Mouse (Mus musculus) forebrain, embryonic 16.5 days (tissue): ENCODE data around the gene Rabif. TPM values are rescaled to one million over a fixed set of nuclear protein-coding genes. Genes with fewer than 3 reads are reported as not detected.
"Not testable (repeated sequence)": the region's sequence is repeated elsewhere in the genome, so short reads cannot be mapped to it uniquely, and the experiment has no call there.

ENCODE experiments used
- ATAC-seq: fragments of 200-750 bp; cut with Nextera tagmentation; 2 replicates; pipeline ENCODE4 v1.8.0; 2017; ENCODE audit warnings: mild to moderate bottlenecking, moderate library complexity
- H3K27ac ChIP-seq: fragments of 300-500 bp; sonication (generic); 2 replicates; pipeline ENCODE4 v1.5.1; 2014; ENCODE audit warnings: low read length, control low read depth
- H3K27me3 ChIP-seq: fragments of 300-500 bp; sonication (generic); replicated peaks from 2 replicates; pipeline ENCODE4 v1.6.1; 2014; ENCODE audit warnings: low read length; ENCODE audit not compliant: control insufficient read depth, insufficient read depth
- H3K36me3 ChIP-seq: fragments of 300-500 bp; sonication (generic); 2 replicates; pipeline ENCODE4 v1.6.1; 2014; ENCODE audit not compliant: control insufficient read depth, insufficient read depth
- H3K4me1 ChIP-seq: fragments of 300-500 bp; sonication (generic); replicated peaks from 2 replicates; pipeline ENCODE4 v1.6.1; 2014; ENCODE audit warnings: low read length; ENCODE audit not compliant: control insufficient read depth, insufficient read depth
- H3K4me2 ChIP-seq: fragments of 300-500 bp; sonication (generic); 2 replicates; pipeline ENCODE4 v1.6.1; 2014; ENCODE audit warnings: mild to moderate bottlenecking, low read length, control low read depth
- H3K4me3 ChIP-seq: fragments of 300-500 bp; sonication (generic); replicated peaks from 2 replicates; pipeline ENCODE4 v1.5.1; 2014; ENCODE audit warnings: mild to moderate bottlenecking, low read length, control low read depth
- H3K9ac ChIP-seq: fragments of 300-500 bp; sonication (generic); replicated peaks from 2 replicates; pipeline ENCODE4 v1.6.1; 2014; ENCODE audit warnings: low read depth, low read length, control low read depth
- H3K9me3 ChIP-seq: fragments of 300-500 bp; sonication (generic); 2 replicates; pipeline ENCODE4 v1.6.1; 2016; ENCODE audit warnings: low read length; ENCODE audit not compliant: control insufficient read depth
- WGBS: fragments of 180-500 bp; shearing (Covaris S2); extraction: QIAGEN DNeasy Blood & Tissue Kit; methylation state at CpG from one replicate; pipeline ENCODE4 v1.1.7; 2014; 5-methylcytosine and 5-hydroxymethylcytosine counted together
- polyA plus RNA-seq: library from polyadenylated mRNA; unstranded; fragments of >200 nt; fragmentation: Nextera tagmentation; extraction: Ambion mirVana; gene quantifications from 2 replicates; pipeline ENCODE4 v1.2.1, GENCODE M21; 2015

Rabif gene
- polyA plus RNA-seq, 1 experiment from 2014 or later = 63.0 TPM

DNA sequence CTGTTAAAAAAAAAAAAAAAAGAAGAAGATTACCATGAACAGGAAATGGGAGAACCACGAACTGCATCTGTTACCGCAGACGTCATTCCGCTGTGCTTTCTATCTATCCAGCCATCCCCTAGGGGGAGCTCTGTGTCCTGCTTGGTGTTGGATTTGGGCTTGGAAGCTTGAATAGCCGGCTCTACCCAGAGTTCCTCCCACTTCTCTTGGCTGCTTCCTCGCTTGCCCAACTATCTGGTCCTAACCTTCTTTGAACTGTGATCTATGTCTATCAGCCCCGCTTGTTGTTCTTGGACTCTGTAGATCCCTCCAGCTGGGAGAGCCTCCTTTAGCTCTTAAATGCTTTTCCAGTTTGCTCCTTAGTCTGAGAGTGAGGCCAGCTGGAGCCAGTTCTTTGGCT lies 24.2 kb downstream of the Rabif start:
- ATAC-seq = peak; percentile 65; the same call in 1 of the 2 replicates
- H3K27ac ChIP-seq = no peak overlapping the region
- peaks cover 7% of the 10 kb centered on the region for H3K4me1 ChIP-seq
- 10% methylated on average over 7 of the region's 7 CpGs for WGBS
- H3K27me3 ChIP-seq = peaks cover 6% of the 10 kb centered on the region; the same call in 1 of the 2 replicates
- H3K36me3 ChIP-seq = no peaks in the 10 kb centered on the region
- no peak overlapping the region for H3K4me2 ChIP-seq
- no peaks in the 10 kb centered on the region for H3K9me3 ChIP-seq
- no peak overlapping the region for H3K9ac ChIP-seq
- H3K4me3 ChIP-seq = no peak overlapping the region

DNA sequence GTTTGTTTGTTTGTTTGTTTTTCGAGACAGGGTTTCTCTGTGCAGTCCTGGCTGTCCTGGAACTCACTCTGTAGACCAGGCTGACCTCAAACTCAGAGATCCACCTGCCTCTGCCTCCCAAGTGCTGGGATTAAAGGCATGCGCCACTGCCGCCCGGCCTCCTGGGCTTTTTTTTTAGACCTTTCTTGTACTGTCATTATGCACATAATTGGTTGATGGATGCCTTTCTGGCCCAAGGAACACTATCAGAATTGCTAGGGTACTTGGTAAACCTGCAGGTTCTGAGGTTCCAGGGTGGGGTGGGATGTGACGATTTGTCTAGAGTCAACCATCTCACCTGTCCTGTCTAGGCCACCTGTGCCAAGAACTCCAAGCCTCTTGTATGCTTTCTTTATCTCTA lies 24.8 kb downstream of the Rabif start:
- H3K27me3 ChIP-seq, H3K4me1 ChIP-seq, H3K27ac ChIP-seq, H3K36me3 ChIP-seq, H3K4me2 ChIP-seq, ATAC-seq, H3K4me3 ChIP-seq, H3K9me3 ChIP-seq, H3K9ac ChIP-seq: not testable (repeated sequence)
- 96% methylated on average over 5 of the region's 5 CpGs for WGBS

DNA sequence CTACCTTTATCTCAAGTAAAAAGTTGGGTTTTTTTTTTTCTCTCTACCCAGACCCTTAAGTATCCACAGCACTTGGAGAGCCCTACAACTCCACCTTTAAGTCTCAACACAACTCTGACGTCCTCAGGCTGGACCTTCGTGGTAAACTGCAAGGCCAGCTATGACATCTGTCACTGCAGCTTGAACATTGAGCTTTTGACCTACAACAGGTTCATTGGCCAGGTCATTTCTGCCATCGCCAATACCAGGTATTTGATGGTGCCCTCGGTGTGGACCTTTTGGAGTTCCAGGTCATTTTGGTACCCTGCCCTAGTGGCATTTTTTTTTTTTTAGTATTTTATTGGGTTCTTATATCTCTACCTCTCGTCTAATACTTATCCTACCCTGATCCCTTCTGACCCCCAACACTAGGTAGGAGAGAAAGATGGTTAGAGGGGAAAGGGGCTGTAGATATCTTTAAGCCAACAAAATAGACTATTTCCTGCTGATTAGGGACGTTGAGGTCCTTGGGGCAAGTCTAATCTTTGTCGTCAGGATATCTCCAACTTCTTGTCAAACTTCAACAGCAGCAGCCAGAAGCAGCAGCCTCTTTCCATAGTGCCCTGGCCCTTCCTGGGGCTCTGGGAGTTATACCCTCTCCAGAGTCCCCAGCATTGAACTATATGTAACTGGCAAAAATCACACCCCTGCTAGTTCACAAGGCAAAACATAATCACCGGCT lies 25.7 kb downstream of the Rabif start:
- Histone ChIP-seq H3K4me3 (no peak overlapping the region), H3K4me1 (peaks cover 7% of the 10 kb centered on the region; the same call in 1 of the 2 replicates), H3K27ac (no peak overlapping the region), H3K4me2 (no peak overlapping the region), H3K27me3 (no peaks in the 10 kb centered on the region), H3K9me3 (no peaks in the 10 kb centered on the region), H3K36me3 (no peaks in the 10 kb centered on the region), H3K9ac (no peak overlapping the region)
- no peak for ATAC-seq
- WGBS = 83% methylated on average over 8 of the region's 8 CpGs

DNA sequence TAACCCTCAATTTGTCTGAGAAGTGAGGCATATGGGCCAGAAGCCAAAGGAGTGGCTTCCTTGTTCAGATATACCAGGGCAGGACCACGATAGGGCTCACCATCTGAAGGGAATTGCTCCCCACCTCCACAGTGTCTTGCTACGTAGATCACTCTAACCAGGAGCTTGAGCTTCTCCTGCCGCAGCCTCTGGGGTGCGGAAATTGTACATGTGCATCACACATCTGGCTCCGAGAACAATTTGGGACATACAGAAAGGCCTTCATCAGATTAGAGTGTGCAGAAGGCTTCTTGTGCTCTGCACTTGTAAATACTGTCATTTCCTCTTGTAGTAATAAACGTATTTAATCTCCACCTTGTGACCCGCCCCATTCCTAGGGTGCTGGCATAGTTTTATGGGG lies 26.7 kb downstream of the Rabif start:
- ATAC-seq = no peak
- no peaks in the 10 kb centered on the region for H3K27me3 ChIP-seq
- no peak overlapping the region for H3K27ac ChIP-seq
- H3K4me1 ChIP-seq = peaks cover 7% of the 10 kb centered on the region; the same call in 1 of the 2 replicates
- no peaks in the 10 kb centered on the region for H3K36me3 ChIP-seq
- H3K4me3 ChIP-seq = no peak overlapping the region
- no peak overlapping the region for H3K4me2 ChIP-seq
- WGBS = 85% methylated on average over 7 of the region's 7 CpGs
- no peaks in the 10 kb centered on the region for H3K9me3 ChIP-seq
- H3K9ac ChIP-seq = no peak overlapping the region

DNA sequence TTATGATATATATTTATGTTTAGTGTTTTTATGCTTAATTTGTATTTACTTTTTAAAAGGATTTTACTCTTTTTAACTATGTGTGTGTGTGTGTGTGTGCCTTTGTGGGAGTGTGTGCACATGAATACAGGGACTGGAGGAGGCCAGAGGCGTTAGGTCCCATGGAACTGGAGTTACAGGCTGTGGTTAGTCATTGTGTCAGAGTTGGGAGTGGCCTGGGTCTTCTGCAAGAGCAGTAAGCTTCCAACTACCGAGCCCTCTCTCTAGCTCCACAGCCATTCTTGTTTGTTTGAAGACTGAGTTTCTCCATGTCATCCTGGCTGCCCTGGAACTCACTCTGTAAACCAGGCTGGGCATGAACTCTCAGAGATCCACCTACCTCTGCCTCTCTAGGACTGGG lies 27.9 kb downstream of the Rabif start:
- no peak overlapping the region for H3K4me3 ChIP-seq

DNA sequence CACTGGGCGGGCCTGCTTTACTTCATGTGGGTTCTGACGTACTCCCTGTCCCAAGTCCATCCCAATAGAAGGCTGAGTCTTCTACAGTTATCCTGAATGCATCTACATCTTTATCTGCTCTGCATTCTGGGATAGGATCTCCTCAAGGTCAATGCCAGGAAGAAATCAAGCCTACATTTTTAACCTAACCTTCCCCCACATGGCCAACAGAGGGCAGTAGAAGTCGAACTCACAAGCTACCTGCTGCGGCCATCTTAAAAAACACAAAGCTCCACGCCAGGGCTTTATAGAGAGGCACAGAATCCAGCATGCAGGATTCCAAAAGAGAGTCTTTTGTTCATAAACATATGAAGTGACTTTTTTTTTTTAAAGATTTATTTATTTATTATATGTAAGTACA lies 30.0 kb downstream of the Rabif start:
- 71% methylated on average over 5 of the region's 5 CpGs for WGBS
- H3K27me3 ChIP-seq = no peaks in the 10 kb centered on the region
- no peaks in the 10 kb centered on the region for H3K4me1 ChIP-seq
- H3K9me3 ChIP-seq = no peaks in the 10 kb centered on the region
- H3K4me3 ChIP-seq = no peak overlapping the region
- ATAC-seq = no peak
- H3K4me2 ChIP-seq = no peak overlapping the region
- no peak overlapping the region for H3K9ac ChIP-seq
- no peak overlapping the region for H3K27ac ChIP-seq
- no peaks in the 10 kb centered on the region for H3K36me3 ChIP-seq

More for the DNA sequence above, 27.9 kb downstream of the Rabif start:
- Histone ChIP-seq H3K27ac (no peak overlapping the region), H3K4me1 (no peaks in the 10 kb centered on the region), H3K27me3 (no peaks in the 10 kb centered on the region), H3K9ac (no peak overlapping the region), H3K36me3 (no peaks in the 10 kb centered on the region), H3K9me3 (no peaks in the 10 kb centered on the region), H3K4me2 (no peak overlapping the region)
- no peak for ATAC-seq
- WGBS = 65% methylated on average over 2 of the region's 2 CpGs

DNA sequence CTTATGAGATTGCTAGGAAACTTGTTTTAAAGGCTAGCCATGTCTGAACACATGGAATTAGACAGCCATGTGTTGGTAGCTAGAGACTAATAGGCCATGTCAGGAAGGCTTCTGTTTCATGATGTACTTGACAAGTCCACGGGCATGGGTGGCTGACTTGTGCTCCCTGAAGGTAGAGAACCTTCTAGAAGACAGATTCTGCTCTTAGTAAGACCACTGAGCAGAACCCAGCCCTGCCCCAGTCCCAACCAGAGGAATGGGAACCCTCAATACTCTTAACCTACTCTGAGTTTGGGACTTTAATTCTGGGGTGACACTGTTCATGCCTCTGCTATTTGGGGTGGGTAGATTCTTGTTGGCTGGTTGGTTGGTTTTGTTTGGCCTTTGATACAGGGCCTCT lies 30.6 kb downstream of the Rabif start:
- Histone ChIP-seq H3K36me3 (no peaks in the 10 kb centered on the region), H3K4me1 (no peaks in the 10 kb centered on the region), H3K4me2 (no peak overlapping the region), H3K27me3 (no peaks in the 10 kb centered on the region), H3K4me3 (no peak overlapping the region), H3K9ac (no peak overlapping the region), H3K9me3 (no peaks in the 10 kb centered on the region), H3K27ac (no peak overlapping the region)
- 96% methylated on average over 1 of the region's 1 CpGs for whole genome bisulfite sequencing
- ATAC-seq = no peak

DNA sequence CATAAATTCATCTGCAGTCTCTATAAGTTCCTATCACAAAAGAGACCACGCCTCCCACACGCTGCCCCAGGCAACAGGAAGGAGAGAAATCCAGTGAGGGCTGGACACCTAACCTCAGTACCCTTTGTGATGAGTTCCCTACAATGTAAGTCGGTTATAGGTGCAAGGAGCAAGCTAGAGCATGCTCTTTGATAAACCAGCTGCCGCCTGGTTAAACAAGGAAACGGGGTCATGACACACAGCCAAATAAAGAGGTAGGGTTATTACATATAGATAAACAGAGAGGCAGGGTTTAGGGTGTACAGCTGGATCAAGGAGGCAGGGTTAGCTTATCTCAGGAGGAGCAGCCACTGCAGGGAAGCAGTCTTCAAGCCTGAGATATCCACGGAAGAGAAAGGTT lies 32.3 kb downstream of the Rabif start:
- H3K4me2 ChIP-seq = no peak overlapping the region
- no peaks in the 10 kb centered on the region for H3K36me3 ChIP-seq
- no peaks in the 10 kb centered on the region for H3K27me3 ChIP-seq
- H3K4me3 ChIP-seq = no peak overlapping the region
- no peak for ATAC-seq
- no peaks in the 10 kb centered on the region for H3K9me3 ChIP-seq
- 0 out of 2 replicates have a peak, but pooled peaks cover 2% of the 10 kb centered on the region for H3K4me1 ChIP-seq
- WGBS = 87% methylated on average over 6 of the region's 6 CpGs
- no peak overlapping the region for H3K27ac ChIP-seq
- H3K9ac ChIP-seq = no peak overlapping the region

DNA sequence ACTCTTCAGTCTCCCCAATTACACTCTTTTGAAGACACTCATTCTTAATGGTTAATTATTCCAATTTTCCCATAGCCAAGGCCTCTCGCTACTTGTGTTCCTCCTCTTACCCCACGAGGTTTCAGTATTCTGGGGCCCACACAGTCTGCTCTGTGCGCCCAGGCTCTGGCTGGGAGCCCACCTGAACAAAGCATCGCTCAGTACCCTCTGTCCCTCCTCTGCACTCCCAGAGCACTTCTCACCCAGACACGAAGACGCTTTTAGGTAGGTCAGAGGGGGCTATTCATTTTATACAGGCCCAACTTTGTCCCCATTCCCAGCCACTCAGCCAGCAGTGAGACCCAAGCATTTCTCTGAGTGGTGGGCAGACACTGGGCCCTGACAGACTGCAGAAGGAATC lies 36.2 kb downstream of the Rabif start:
- Histone ChIP-seq H3K9ac (no peak overlapping the region), H3K27ac (no peak overlapping the region)
- 27% methylated on average over 6 of the region's 6 CpGs for WGBS

DNA sequence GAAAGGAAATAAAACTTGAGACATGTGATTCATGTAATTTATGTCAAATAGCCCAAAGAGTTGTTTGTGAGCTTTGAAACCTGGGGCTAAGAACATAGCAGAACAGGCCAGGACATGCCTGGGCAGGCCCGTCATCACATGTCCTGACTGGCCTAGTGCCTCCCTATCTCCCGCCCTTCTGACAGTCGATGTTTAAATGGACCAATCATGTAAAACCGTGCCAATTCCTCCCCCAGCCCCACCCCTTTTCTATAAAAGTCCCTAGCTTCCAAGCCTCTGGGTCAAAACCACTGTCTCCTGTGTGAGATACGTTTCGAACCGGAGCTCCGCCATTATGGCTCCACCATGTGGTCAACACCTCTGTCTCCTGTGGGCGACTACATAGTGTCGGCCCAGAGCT lies 39.3 kb downstream of the Rabif start:
- not testable (repeated sequence) for H3K9me3 ChIP-seq, H3K9ac ChIP-seq, ATAC-seq, H3K27ac ChIP-seq, H3K4me2 ChIP-seq, H3K4me3 ChIP-seq, H3K27me3 ChIP-seq, H3K4me1 ChIP-seq, H3K36me3 ChIP-seq
- 92% methylated on average over 10 of the region's 10 CpGs for WGBS

More for the DNA sequence above, 36.2 kb downstream of the Rabif start:
- no peak overlapping the region for H3K4me3 ChIP-seq
- peak; percentile 78 for ATAC-seq
- H3K4me1 ChIP-seq = 0 out of 2 replicates have a peak, but pooled peaks cover 2% of the 10 kb centered on the region
- no peak overlapping the region for H3K4me2 ChIP-seq
- no peaks in the 10 kb centered on the region for H3K27me3 ChIP-seq
- H3K9me3 ChIP-seq = no peaks in the 10 kb centered on the region
- no peaks in the 10 kb centered on the region for H3K36me3 ChIP-seq
